Mouse (Mus musculus) CD4-positive helper T cell, adult 2 months (primary cell): Measurements from ENCODE around the gene Zbtb3.
A peak's percentile ranks its signal among the peaks of the same experiment; 100 is the strongest.

ENCODE experiments used
- DNase-seq: peaks from one replicate; pipeline ENCODE4 v3.0.0-alpha.2; 2012; ENCODE audit warnings: low read depth, missing footprints, low spot score

Gene Zbtb3

DNA sequence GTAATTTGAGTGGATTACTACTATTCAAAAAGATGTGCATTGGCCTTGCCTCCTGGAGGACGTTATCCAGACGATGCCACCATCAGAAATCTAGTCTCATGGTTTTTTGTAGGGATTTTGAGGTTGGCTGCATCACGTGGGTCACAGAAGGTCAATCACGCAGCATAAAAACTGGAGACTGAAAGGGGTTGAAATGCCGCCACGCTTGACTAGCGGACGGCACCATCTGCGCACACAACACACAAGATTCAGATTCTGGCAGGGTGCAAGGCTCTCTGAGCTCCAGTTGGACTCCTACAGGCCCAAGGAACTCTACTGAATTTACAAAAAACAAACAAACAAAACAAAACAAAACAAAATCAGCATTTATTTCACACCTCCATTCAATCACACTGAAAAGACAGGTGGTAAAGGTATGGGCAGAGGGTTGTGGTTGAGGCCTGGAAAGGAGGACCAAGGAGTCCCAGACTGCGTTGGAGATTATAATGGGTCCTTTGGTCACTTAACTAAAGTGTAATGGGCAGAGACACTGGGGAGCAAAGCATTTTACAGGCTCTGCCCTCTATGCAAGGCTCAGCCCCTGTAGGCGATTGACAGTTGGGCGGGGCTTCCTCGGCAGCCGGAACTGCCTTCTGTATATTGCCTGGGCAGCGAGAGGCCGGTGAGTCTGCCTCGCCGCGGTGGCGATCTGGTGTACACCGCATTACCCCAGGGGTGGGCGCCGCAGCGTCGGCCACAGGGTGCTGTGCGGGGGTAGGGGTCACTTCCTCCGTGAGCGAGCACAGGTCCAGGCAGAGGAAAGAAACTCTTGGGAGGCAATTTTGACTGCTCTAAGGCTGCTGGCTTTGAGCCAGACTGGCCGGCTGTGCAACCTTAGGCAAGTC is 37.8 kb downstream of the Zbtb3 start:
- DNase-seq: peak; percentile 66

DNA sequence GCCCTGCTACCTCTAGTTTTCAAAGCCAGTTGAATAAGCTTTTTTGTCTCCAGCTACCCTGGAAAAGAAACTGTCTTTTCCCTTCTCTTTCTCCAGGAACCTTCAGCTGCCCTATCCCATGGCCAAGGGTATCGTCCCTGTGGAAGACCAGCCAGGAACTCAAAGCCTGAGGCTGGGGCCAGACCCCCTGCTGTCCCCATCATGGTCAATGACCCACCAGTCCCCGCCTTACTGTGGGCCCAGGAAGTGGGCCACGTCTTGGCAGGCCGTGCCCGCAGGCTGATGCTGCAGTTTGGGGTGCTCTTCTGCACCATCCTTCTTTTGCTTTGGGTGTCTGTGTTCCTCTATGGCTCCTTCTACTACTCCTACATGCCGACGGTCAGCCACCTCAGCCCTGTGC is 38.7 kb downstream of the Zbtb3 start:
- no peak for DNase-seq

DNA sequence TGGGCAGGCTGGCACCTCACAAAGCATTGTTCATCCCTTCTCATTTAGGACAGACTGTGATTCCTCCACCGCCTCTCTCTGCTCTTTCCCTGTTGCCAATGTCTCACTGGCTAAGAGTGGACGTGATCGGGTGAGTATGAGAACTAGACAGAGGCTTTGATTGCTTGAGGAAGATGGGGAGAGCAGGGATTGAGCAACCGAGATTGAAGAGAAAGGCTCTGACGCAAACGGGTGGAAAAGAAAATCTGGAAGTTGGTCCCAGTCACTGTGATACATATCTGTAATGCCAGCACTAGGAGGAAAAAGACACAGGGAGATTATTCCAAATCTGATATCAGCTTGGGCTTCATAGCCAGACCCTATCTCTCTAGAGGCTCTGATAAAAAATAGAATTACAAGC is 40.6 kb downstream of the Zbtb3 start:
- DNase-seq: no peak

DNA sequence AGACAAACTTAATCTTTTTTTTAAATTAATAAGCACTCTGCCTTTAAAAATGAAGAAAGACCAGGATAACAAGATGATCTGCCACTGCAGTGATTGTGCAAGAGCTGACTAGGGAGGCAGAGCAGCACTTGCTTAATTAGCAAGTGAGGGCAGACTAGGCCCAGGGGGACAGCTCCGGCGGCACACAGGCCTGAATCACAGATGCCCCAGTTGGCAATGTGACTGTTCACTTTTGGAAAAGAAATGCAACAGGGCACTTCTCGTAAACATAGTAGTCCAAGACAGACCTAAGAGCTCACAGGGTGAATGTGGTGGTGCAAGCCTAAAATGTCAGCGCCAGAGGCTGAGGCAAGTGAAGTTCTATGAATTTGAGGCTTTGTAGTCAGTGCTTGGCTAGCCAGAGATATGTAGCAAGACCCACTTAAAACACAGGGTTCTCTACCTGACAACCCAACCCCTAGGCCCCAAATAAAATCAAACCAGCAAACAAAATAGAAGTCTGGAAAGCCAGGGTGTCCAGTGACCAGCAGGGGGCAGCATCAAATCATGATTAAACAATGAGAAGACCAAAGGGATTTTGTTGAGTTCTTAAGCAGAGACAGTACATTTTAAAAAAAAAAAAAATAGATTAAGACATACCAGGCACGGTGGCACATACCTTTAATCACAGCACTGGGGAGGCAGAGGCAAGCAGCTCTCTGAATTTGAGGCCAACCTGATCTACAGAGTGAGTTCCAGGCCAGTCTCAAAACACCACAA is 42.2 kb downstream of the Zbtb3 start:
- DNase-seq: peak; percentile 80

DNA sequence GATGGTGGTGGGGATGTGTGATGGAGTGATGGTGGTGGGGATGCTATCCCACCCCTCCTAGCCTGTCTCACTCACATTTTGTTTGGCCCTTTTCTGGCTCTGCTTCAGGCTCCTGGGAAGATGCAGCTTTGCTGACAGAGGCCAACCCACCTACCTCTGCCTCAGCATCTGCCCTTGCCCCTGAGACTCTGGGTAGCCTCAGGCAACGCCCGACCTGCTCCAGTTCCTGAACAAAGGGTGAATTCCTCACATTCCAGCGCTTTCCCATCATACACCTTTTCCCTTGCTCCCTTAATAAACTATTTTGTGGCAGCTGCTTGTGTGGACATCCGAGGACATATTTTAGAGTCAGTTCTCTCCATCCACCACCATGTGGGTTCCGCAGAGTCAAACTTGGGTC is 46.0 kb downstream of the Zbtb3 start:
- DNase-seq: no peak

DNA sequence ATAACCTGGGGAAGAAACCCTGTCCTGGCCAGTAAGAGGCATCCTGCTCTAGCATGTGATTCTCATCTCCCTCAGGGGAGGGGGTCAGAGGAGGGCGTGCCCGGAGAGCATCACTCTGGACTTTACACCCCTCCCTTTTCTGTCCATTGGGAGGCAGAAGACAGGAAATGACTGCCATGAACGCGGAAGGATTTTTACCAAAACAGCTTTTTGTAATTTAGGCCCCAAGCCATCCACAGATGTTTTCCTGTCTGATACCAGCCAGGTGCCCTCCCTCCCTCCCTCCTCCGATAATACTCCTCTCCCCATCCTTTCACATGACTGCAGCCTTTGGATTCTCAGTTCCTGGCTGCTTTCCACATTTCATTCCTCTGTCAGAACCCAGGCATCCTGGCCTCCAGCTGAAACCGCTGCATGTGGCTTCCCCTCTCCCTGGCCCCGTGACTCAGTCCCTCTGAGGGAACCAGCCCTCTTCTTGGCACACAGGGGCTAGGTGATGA is 48.1 kb downstream of the Zbtb3 start, which contains the start of gene Lrrn4cl:
TSS of gene Lrrn4cl (plus strand) at position 367 of the 500 bp plus-strand sequence.
- no peak for DNase-seq

DNA sequence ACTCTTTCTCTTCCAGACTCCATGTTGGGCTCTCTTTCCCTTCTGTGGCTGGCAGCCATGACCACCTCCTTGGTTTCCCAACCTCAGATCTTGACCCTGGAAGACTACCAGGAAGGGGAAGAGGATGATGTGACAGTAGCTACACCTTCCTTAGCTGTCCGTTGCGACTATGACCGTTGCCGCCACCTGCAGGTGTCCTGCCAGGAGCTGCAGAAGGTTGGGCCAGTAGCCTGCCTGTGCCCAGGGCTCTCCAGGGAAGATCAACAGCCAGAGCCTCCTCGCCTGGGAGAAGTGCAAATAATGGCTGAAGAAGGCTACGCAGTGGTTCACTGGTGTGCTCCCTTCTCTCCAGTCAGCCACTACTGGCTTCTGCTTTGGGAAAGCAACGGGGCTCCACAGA is 49.3 kb downstream of the Zbtb3 start:
- DNase-seq: no peak

DNA sequence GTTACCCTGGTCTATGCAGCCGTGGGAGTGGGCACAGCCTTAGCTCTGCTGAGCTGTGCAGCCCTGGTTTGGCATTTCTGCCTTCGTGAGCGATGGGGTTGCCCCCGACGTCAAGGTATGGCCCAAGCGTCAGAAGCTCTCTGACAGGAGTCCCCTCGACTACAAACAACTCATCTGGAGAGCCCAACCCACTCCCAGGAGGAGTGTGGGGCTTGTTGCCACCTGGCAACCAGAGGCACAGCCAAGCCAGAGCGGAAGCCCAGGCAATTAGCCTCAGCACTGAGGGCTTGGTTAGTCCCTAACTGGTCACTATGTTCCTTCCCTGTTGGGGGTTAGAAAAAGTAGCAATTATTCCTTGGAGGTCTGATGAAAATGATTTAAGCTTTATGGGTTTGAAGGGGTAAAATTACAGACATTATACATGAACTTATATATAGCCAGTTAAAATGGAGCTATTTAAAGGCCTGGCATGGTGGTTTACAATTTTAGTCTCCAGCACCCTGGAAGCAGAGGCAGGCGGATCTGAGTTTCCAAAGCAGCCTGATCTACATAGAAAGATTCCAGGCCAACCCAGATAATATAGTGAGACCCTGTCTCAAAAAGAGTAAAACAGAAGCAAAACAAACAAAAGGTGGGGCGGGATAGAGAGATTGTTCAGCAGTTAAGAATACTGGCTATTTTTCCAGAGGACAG is 50.0 kb downstream of the Zbtb3 start:
- no peak for DNase-seq

DNA sequence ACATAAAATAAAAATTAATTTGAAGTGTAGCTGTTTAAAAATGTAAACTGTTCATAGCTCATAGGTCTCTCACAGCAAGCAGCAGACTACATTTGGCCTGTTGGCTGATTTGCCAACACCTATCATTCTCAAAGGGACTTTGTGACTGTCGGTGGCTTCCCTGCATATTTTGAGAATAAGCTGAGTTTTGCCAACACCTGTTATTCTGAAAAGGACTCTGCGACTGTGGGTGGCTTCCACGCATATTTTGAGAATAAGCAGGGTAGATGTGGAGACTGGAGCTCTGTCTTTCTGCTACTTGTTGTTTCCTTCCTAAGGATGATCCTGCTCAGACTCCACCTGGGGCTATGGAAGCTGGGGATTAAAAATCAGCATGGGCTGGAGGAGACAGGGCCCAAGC is 50.8 kb downstream of the Zbtb3 start:
- DNase-seq: no peak
